In genomic region chr11:115833021-115833513, GRCm38 (mm10) we compare ENCODE assay signal across 7 mouse cellular contexts. TPM values are rescaled to one million over a fixed set of nuclear protein-coding genes. Genes with fewer than 3 reads are reported as not detected.
DNase-seq lines count a peak whose midpoint lies in the region; ATAC-seq and TF ChIP-seq lines count a peak whose summit lies in the region.

No protein-coding gene starts in this region.

- H3K27ac ChIP-seq in kidney, postnatal 0 days: peak overlapping the region; percentile 92
- peak overlapping the region; percentile 90 for H3K27ac ChIP-seq in lung, postnatal 0 days (ENCODE audit: low read length)
- H3K27ac ChIP-seq in forebrain, postnatal 0 days (ENCODE audit: low read depth, low read length): no peak overlapping the region

- H3K9me3 ChIP-seq in kidney, postnatal 0 days (replicated peaks; ENCODE audit: low read length): no peaks in the 10 kb centered on the region
- no peaks in the 10 kb centered on the region for H3K9me3 ChIP-seq in lung, postnatal 0 days (ENCODE audit: low read length)
- H3K9me3 ChIP-seq in forebrain, postnatal 0 days (ENCODE audit: low read length): no peaks in the 10 kb centered on the region

- peak; percentile 25; the same call in 1 of the 2 replicates for TF ChIP-seq CTCF in kidney, postnatal 0 days (IDR thresholded peaks at IDR 0.05; ENCODE audit: low read depth)
- peak; percentile 35 for TF ChIP-seq CTCF in lung, postnatal 0 days (IDR thresholded peaks at IDR 0.05)
- no peak for TF ChIP-seq CTCF in forebrain, postnatal 0 days (IDR thresholded peaks at IDR 0.05; ENCODE audit: low read depth)

- peak; percentile 74 for DNase-seq in ES-CJ7 (ENCODE audit: low read depth, low spot score)
- peak; percentile 47 for DNase-seq in embryo, embryonic 10 days (ENCODE audit: low spot score)
- peak; percentile 62 for DNase-seq in kidney, postnatal 0 days (ENCODE audit: low spot score)
- peak; percentile 75 for DNase-seq in lung, postnatal 0 days (ENCODE audit: low spot score)
- no peak for DNase-seq in cerebellum, postnatal 10 days
- DNase-seq in forebrain, postnatal 0 days: no peak
- DNase-seq in right cerebral cortex, adult 2 months (ENCODE audit: low spot score in 2 of 2): no peak

- H3K9ac ChIP-seq in kidney, postnatal 0 days (ENCODE audit: low read depth, low read length): peak overlapping the region; percentile 40; the same call in 1 of the 2 replicates
- H3K9ac ChIP-seq in lung, postnatal 0 days (replicated peaks; ENCODE audit: low read depth): 0 out of 2 replicates have a peak overlapping the region, but pooled peaks have one; percentile 4
- H3K9ac ChIP-seq in forebrain, postnatal 0 days: no peak overlapping the region

- no peak for ATAC-seq in kidney, postnatal 0 days (replicated peaks; ENCODE audit: low FRiP score, low read depth)
- peak; percentile 42 for ATAC-seq in lung, postnatal 0 days
- ATAC-seq in forebrain, postnatal 0 days: no peak

- peak overlapping the region; percentile 44 for H3K4me2 ChIP-seq in kidney, postnatal 0 days (ENCODE audit: low read length)
- H3K4me2 ChIP-seq in lung, postnatal 0 days (replicated peaks; ENCODE audit: low read depth, low read length): no peak overlapping the region; the same call in 1 of the 2 replicates
- H3K4me2 ChIP-seq in forebrain, postnatal 0 days (ENCODE audit: low read depth): no peak overlapping the region

- no peaks in the 10 kb centered on the region for H3K27me3 ChIP-seq in kidney, postnatal 0 days (ENCODE audit: insufficient read depth, low read length)
- no peaks in the 10 kb centered on the region for H3K27me3 ChIP-seq in lung, postnatal 0 days (replicated peaks; ENCODE audit: insufficient read depth, low read length)
- peaks cover 7% of the 10 kb centered on the region; the same call in 1 of the 2 replicates for H3K27me3 ChIP-seq in forebrain, postnatal 0 days (ENCODE audit: insufficient read depth, low read length)

- 16% methylated on average over 8 of the region's 8 CpGs for WGBS in kidney, postnatal 0 days
- 19% methylated on average over 8 of the region's 8 CpGs for WGBS in lung, postnatal 0 days
- 26% methylated on average over 8 of the region's 8 CpGs for WGBS in forebrain, postnatal 0 days

- peaks cover 73% of the 10 kb centered on the region for H3K4me1 ChIP-seq in kidney, postnatal 0 days (replicated peaks; ENCODE audit: insufficient read depth, low read length)
- H3K4me1 ChIP-seq in lung, postnatal 0 days (ENCODE audit: insufficient read depth, low read depth, low read length): peaks cover 24% of the 10 kb centered on the region; the same call in 1 of the 2 replicates
- H3K4me1 ChIP-seq in forebrain, postnatal 0 days (ENCODE audit: insufficient read depth): no peaks in the 10 kb centered on the region

- H3K36me3 ChIP-seq in kidney, postnatal 0 days (ENCODE audit: insufficient read depth, low read length): no peaks in the 10 kb centered on the region
- H3K36me3 ChIP-seq in lung, postnatal 0 days (ENCODE audit: insufficient read depth, low read length): no peaks in the 10 kb centered on the region
- no peaks in the 10 kb centered on the region for H3K36me3 ChIP-seq in forebrain, postnatal 0 days (ENCODE audit: insufficient read depth)

- no peak overlapping the region for H3K4me3 ChIP-seq in kidney, postnatal 0 days (replicated peaks; ENCODE audit: low read depth, low read length)
- no peak overlapping the region for H3K4me3 ChIP-seq in lung, postnatal 0 days (ENCODE audit: low read depth, low read length)
- no peak overlapping the region for H3K4me3 ChIP-seq in forebrain, postnatal 0 days (ENCODE audit: low read depth, low read length)

- peak; percentile 79 for TF ChIP-seq EP300 in lung, postnatal 0 days (IDR thresholded peaks at IDR 0.05)

RNA-seq across cellular contexts. Expression of gene Llgl2, which starts 9.2 kb away (rescaled TPM):
- 54.5 and 61.2 TPM in 2 replicates for polyA plus RNA-seq in kidney, postnatal 0 days (2015; fragmentation: Nextera tagmentation; extraction: Ambion mirVana)
- 66.0 and 70.1 TPM in 2 replicates for polyA plus RNA-seq in lung, postnatal 0 days (2015; fragmentation: Nextera tagmentation; extraction: Ambion mirVana)
- total RNA-seq in forebrain, postnatal 0 days (2014; rRNA removed): 2.7 and 4.0 TPM in 2 replicates
- 0.72 and 1.1 TPM in 2 replicates for polyA plus RNA-seq in forebrain, postnatal 0 days (2015; fragmentation: Nextera tagmentation; extraction: Ambion mirVana)

RNA-seq across cellular contexts. Expression of gene Tsen54, which starts 18.5 kb away (rescaled TPM):
- polyA plus RNA-seq in kidney, postnatal 0 days (2015; fragmentation: Nextera tagmentation; extraction: Ambion mirVana): 34.7 and 36.2 TPM in 2 replicates
- polyA plus RNA-seq in lung, postnatal 0 days (2015; fragmentation: Nextera tagmentation; extraction: Ambion mirVana): 18.2 and 19.9 TPM in 2 replicates
- 23.5 and 25.5 TPM in 2 replicates for total RNA-seq in forebrain, postnatal 0 days (2014; rRNA removed)
- 16.8 and 18.1 TPM in 2 replicates for polyA plus RNA-seq in forebrain, postnatal 0 days (2015; fragmentation: Nextera tagmentation; extraction: Ambion mirVana)

RNA-seq across cellular contexts. Expression of gene Caskin2, which starts 19.6 kb away (rescaled TPM):
- polyA plus RNA-seq in kidney, postnatal 0 days (2015; fragmentation: Nextera tagmentation; extraction: Ambion mirVana): 14.2 and 14.4 TPM in 2 replicates
- 17.5 and 17.9 TPM in 2 replicates for polyA plus RNA-seq in lung, postnatal 0 days (2015; fragmentation: Nextera tagmentation; extraction: Ambion mirVana)
- 14.5 and 14.7 TPM in 2 replicates for total RNA-seq in forebrain, postnatal 0 days (2014; rRNA removed)
- 4.5 and 6.1 TPM in 2 replicates for polyA plus RNA-seq in forebrain, postnatal 0 days (2015; fragmentation: Nextera tagmentation; extraction: Ambion mirVana)

RNA-seq across cellular contexts. Expression of gene Myo15b, which starts 25.1 kb away (rescaled TPM):
- 16.5 and 17.6 TPM in 2 replicates for polyA plus RNA-seq in kidney, postnatal 0 days (2015; fragmentation: Nextera tagmentation; extraction: Ambion mirVana)
- 0.57 and 0.68 TPM in 2 replicates for polyA plus RNA-seq in lung, postnatal 0 days (2015; fragmentation: Nextera tagmentation; extraction: Ambion mirVana)
- not detected in 2 replicates for total RNA-seq in forebrain, postnatal 0 days (2014; rRNA removed)
- polyA plus RNA-seq in forebrain, postnatal 0 days (2015; fragmentation: Nextera tagmentation; extraction: Ambion mirVana): 0.01 TPM in 1 of 2 replicates, not detected in the other

Comparison
In these comparisons a context has a peak if more than half of its experiments do, and no peak if none do; other contexts are left out.
1. DNase-seq: peak in ES-CJ7 (single experiment), embryo, embryonic 10 days (single experiment), kidney, postnatal 0 days (single experiment) and lung, postnatal 0 days (single experiment); none in cerebellum, postnatal 10 days (0 of 2), forebrain, postnatal 0 days (single experiment) and right cerebral cortex, adult 2 months (0 of 2).
2. RNA of gene Llgl2, which starts 9.2 kb away (polyA plus RNA-seq): 66.0 to 70.1 TPM in lung, postnatal 0 days and 54.5 to 61.2 TPM in kidney, postnatal 0 days; 0.72 to 1.1 TPM in forebrain, postnatal 0 days; every median in the first group is over 10 times any median in the second.